Mouse (Mus musculus) small intestine, adult 2 months (tissue): Measurements from ENCODE around the gene C8a.

Experiments used
- CTCF ChIP-seq: fragments of 200-500 bp; IDR thresholded peaks from 2 replicates; pipeline ENCODE4 v1.5.1; 2012; ENCODE audit warnings: low read depth, mild to moderate bottlenecking, control low read depth, inconsistent platforms, low read length, moderate library complexity, mixed read lengths; ENCODE audit not compliant: insufficient replicate concordance, insufficient read length; ENCODE audit errors: extremely low read depth
- POLR2A ChIP-seq: fragments of 200-500 bp; IDR thresholded peaks from 2 replicates; pipeline ENCODE4 v1.6.1; 2012; ENCODE audit warnings: low read depth, mild to moderate bottlenecking, control low read depth, inconsistent platforms, low read length, moderate library complexity

GRCm38 (mm10) chr4:104911685-104912084 lies 35.5 kb upstream of the C8a start:
- no peak for TF ChIP-seq POLR2A
- TF ChIP-seq CTCF: peak; percentile 91
